Mouse (Mus musculus): ENCODE data around the gene Gcfc2.

- TF ChIP-seq GATA1 (IDR thresholded peaks at IDR 0.05; ENCODE audit: low read length): no peak
- TF ChIP-seq TAL1 (IDR thresholded peaks at IDR 0.05; ENCODE audit: low read length): no peak
Observed at GRCm38 (mm10) chr6:81979286-81979685, 55.8 kb downstream of the Gcfc2 start.

Data from erythroblast, embryonic 14.5 days (primary cell).